Mouse (Mus musculus) limb, embryonic 13.5 days (tissue): ENCODE measurements around the gene Naa35. TPM values are rescaled to one million over a fixed set of nuclear protein-coding genes. Genes with fewer than 3 reads are reported as not detected.
A peak's percentile ranks its signal among the peaks of the same experiment; 100 is the strongest.

Experiments
- ATAC-seq: fragments of 200-750 bp; cut with Nextera tagmentation; 2 replicates; pipeline ENCODE4 v1.8.0; 2017; ENCODE audit warnings: low read depth, moderate number of reproducible peaks, moderate TSS enrichment; ENCODE audit not compliant: low FRiP score
- H3K27ac ChIP-seq: fragments of 300-500 bp; sonication (generic); 2 replicates; pipeline ENCODE4 v1.5.1; 2015; ENCODE audit warnings: inconsistent platforms, mild to moderate bottlenecking, moderate library complexity
- H3K27me3 ChIP-seq: fragments of 300-500 bp; sonication (generic); 2 replicates; pipeline ENCODE4 v1.6.1; 2015; ENCODE audit warnings: mild to moderate bottlenecking, inconsistent platforms
- H3K36me3 ChIP-seq: fragments of 300-500 bp; sonication (generic); 2 replicates; pipeline ENCODE4 v1.6.1; 2015; ENCODE audit warnings: inconsistent platforms, mild to moderate bottlenecking, moderate library complexity
- H3K4me1 ChIP-seq: fragments of 300-500 bp; sonication (generic); 2 replicates; pipeline ENCODE4 v1.6.1; 2015; ENCODE audit warnings: inconsistent platforms
- H3K4me2 ChIP-seq: fragments of 300-500 bp; sonication (generic); replicated peaks from 2 replicates; pipeline ENCODE4 v1.6.1; 2015; ENCODE audit warnings: inconsistent platforms, mild to moderate bottlenecking, moderate library complexity
- H3K4me3 ChIP-seq: fragments of 300-500 bp; sonication (generic); 2 replicates; pipeline ENCODE4 v1.5.1; 2015; ENCODE audit warnings: moderate library complexity, mild to moderate bottlenecking, inconsistent platforms
- H3K9ac ChIP-seq: fragments of 300-500 bp; sonication (generic); 2 replicates; pipeline ENCODE4 v1.6.1; 2015; ENCODE audit warnings: mild to moderate bottlenecking, inconsistent platforms
- H3K9me3 ChIP-seq: fragments of 300-500 bp; sonication (generic); 2 replicates; pipeline ENCODE4 v1.6.1; 2016; ENCODE audit warnings: inconsistent platforms
- WGBS: fragments of 180-500 bp; shearing (Covaris S2); methylation state at CpG from one replicate; pipeline ENCODE4 v1.1.7; 2015; 5-methylcytosine and 5-hydroxymethylcytosine counted together
- polyA plus RNA-seq: library from polyadenylated mRNA; unstranded; fragments of >200 nt; fragmentation: Nextera tagmentation; extraction: Ambion mirVana; gene quantifications from 2 replicates; pipeline ENCODE4 v1.2.1, GENCODE M21; 2015

Gene Naa35
- polyA plus RNA-seq, 1 experiment from 2014 or later, result 120 TPM

- H3K27me3 ChIP-seq, result no peaks in the 10 kb centered on the region
- H3K4me1 ChIP-seq, result no peaks in the 10 kb centered on the region
- H3K27ac ChIP-seq, result no peak overlapping the region
- no peak overlapping the region for H3K9ac ChIP-seq
- ATAC-seq, result no peak
- H3K4me2 ChIP-seq, result no peak overlapping the region
- no peak overlapping the region for H3K4me3 ChIP-seq
- WGBS, result 94% methylated on average over 12 of the region's 12 CpGs
- H3K9me3 ChIP-seq, result no peaks in the 10 kb centered on the region
- H3K36me3 ChIP-seq, result peaks cover 70% of the 10 kb centered on the region
These were observed 76.9 kb downstream of the Naa35 start for GRCm38 (mm10) chr13:59661966-59662365.

- Histone ChIP-seq H3K27me3 (no peaks in the 10 kb centered on the region), H3K4me2 (no peak overlapping the region), H3K9me3 (no peaks in the 10 kb centered on the region), H3K9ac (no peak overlapping the region), H3K4me1 (peaks cover 9% of the 10 kb centered on the region), H3K27ac (no peak overlapping the region), H3K4me3 (no peak overlapping the region), H3K36me3 (peaks cover 59% of the 10 kb centered on the region)
- WGBS, result 92% methylated on average over 19 of the region's 19 CpGs
- ATAC-seq, result no peak
These were observed 79.1 kb downstream of the Naa35 start for GRCm38 (mm10) chr13:59663939-59664712.

GRCm38 (mm10) chr13:59667763-59668162, 82.7 kb downstream of the Naa35 start:
- H3K9me3 ChIP-seq, result no peaks in the 10 kb centered on the region
- 83% methylated on average over 5 of the region's 5 CpGs for WGBS
- no peak for ATAC-seq
- peaks cover 15% of the 10 kb centered on the region for H3K4me1 ChIP-seq
- H3K27ac ChIP-seq, result no peak overlapping the region
- peaks cover 34% of the 10 kb centered on the region for H3K36me3 ChIP-seq
- H3K9ac ChIP-seq, result no peak overlapping the region
- no peaks in the 10 kb centered on the region for H3K27me3 ChIP-seq
- no peak overlapping the region for H3K4me2 ChIP-seq
- no peak overlapping the region for H3K4me3 ChIP-seq

GRCm38 (mm10) chr13:59668501-59669093, 83.5 kb downstream of the Naa35 start:
- H3K36me3 ChIP-seq, result peaks cover 26% of the 10 kb centered on the region
- H3K4me2 ChIP-seq, result no peak overlapping the region
- peaks cover 21% of the 10 kb centered on the region for H3K4me1 ChIP-seq
- ATAC-seq, result no peak
- H3K4me3 ChIP-seq, result no peak overlapping the region
- H3K9ac ChIP-seq, result no peak overlapping the region
- H3K27me3 ChIP-seq, result no peaks in the 10 kb centered on the region
- H3K27ac ChIP-seq, result peak overlapping the region; percentile 61; the same call in 1 of the 2 replicates
- no peaks in the 10 kb centered on the region for H3K9me3 ChIP-seq
- WGBS, result 48% methylated on average over 11 of the region's 11 CpGs

GRCm38 (mm10) chr13:59669946-59670345, 84.9 kb downstream of the Naa35 start:
- H3K9ac ChIP-seq, result no peak overlapping the region
- peaks cover 32% of the 10 kb centered on the region for H3K4me1 ChIP-seq
- no peak overlapping the region for H3K27ac ChIP-seq
- ATAC-seq, result no peak
- 86% methylated on average over 10 of the region's 10 CpGs for WGBS
- H3K4me2 ChIP-seq, result no peak overlapping the region
- H3K4me3 ChIP-seq, result no peak overlapping the region
- no peaks in the 10 kb centered on the region for H3K9me3 ChIP-seq
- H3K27me3 ChIP-seq, result no peaks in the 10 kb centered on the region
- peaks cover 13% of the 10 kb centered on the region; the same call in 1 of the 2 replicates for H3K36me3 ChIP-seq

- no peak overlapping the region for H3K9ac ChIP-seq
- WGBS, result 87% methylated on average over 2 of the region's 2 CpGs
- no peak overlapping the region for H3K27ac ChIP-seq
- no peaks in the 10 kb centered on the region for H3K27me3 ChIP-seq
- no peak overlapping the region for H3K4me3 ChIP-seq
- no peak for ATAC-seq
- H3K36me3 ChIP-seq, result 0 out of 2 replicates have a peak, but pooled peaks cover 1% of the 10 kb centered on the region
- H3K9me3 ChIP-seq, result no peaks in the 10 kb centered on the region
- H3K4me2 ChIP-seq, result no peak overlapping the region
- H3K4me1 ChIP-seq, result peaks cover 32% of the 10 kb centered on the region
These were observed 86.5 kb downstream of the Naa35 start for GRCm38 (mm10) chr13:59671521-59671920.

GRCm38 (mm10) chr13:59672248-59672647, 87.2 kb downstream of the Naa35 start:
- Histone ChIP-seq H3K27ac (no peak overlapping the region), H3K9me3 (no peaks in the 10 kb centered on the region), H3K4me1 (peaks cover 32% of the 10 kb centered on the region), H3K9ac (no peak overlapping the region), H3K36me3 (no peaks in the 10 kb centered on the region), H3K27me3 (no peaks in the 10 kb centered on the region), H3K4me3 (no peak overlapping the region), H3K4me2 (no peak overlapping the region)
- 61% methylated on average over 6 of the region's 6 CpGs for WGBS
- no peak for ATAC-seq

- no peak overlapping the region for H3K4me3 ChIP-seq
- no peaks in the 10 kb centered on the region for H3K9me3 ChIP-seq
- H3K4me1 ChIP-seq, result peaks cover 28% of the 10 kb centered on the region
- H3K27ac ChIP-seq, result no peak overlapping the region
- 57% methylated on average over 7 of the region's 7 CpGs for WGBS
- no peaks in the 10 kb centered on the region for H3K27me3 ChIP-seq
- ATAC-seq, result no peak
- H3K9ac ChIP-seq, result no peak overlapping the region
- no peaks in the 10 kb centered on the region for H3K36me3 ChIP-seq
- peak overlapping the region; percentile 84 for H3K4me2 ChIP-seq
These were observed 88.5 kb downstream of the Naa35 start for GRCm38 (mm10) chr13:59673597-59673996.

GRCm38 (mm10) chr13:59674215-59674614, 89.2 kb downstream of the Naa35 start:
- Histone ChIP-seq H3K9ac (peak overlapping the region; percentile 80; the same call in 1 of the 2 replicates), H3K4me1 (peaks cover 22% of the 10 kb centered on the region), H3K36me3 (no peaks in the 10 kb centered on the region), H3K27me3 (no peaks in the 10 kb centered on the region), H3K4me2 (peak overlapping the region; percentile 84), H3K27ac (no peak overlapping the region), H3K9me3 (no peaks in the 10 kb centered on the region), H3K4me3 (peak overlapping the region; percentile 75)
- no peak for ATAC-seq
- WGBS, result 11% methylated on average over 3 of the region's 3 CpGs

- 2% methylated on average over 13 of the region's 13 CpGs for WGBS
- Histone ChIP-seq H3K27ac (0 out of 2 replicates have a peak overlapping the region, but pooled peaks have one; percentile 39), H3K9ac (peak overlapping the region; percentile 80), H3K4me3 (peak overlapping the region; percentile 75), H3K9me3 (no peaks in the 10 kb centered on the region), H3K27me3 (no peaks in the 10 kb centered on the region), H3K4me2 (peak overlapping the region; percentile 84), H3K4me1 (peaks cover 21% of the 10 kb centered on the region), H3K36me3 (no peaks in the 10 kb centered on the region)
- no peak for ATAC-seq
These were observed 89.7 kb downstream of the Naa35 start for GRCm38 (mm10) chr13:59674761-59675150.

- Histone ChIP-seq H3K4me1 (peaks cover 21% of the 10 kb centered on the region), H3K27me3 (no peaks in the 10 kb centered on the region), H3K4me3 (peak within 1 kb of the TSS; percentile 75), H3K9me3 (no peaks in the 10 kb centered on the region), H3K27ac (peak within 1 kb of the TSS; percentile 72; the same call in 1 of the 2 replicates), H3K4me2 (peak within 1 kb of the TSS; percentile 84), H3K9ac (peak within 1 kb of the TSS; percentile 80), H3K36me3 (no peaks in the 10 kb centered on the region)
- under 1% methylated on average over 40 of the region's 61 CpGs for WGBS
- ATAC-seq, result peak; percentile 73
These were observed 90.3 kb downstream of the Naa35 start, which contains the start of gene Golm1 for GRCm38 (mm10) chr13:59675151-59676011. Golm1 (minus strand) TSS chr13:59675811.
